Mouse (Mus musculus): ENCODE measurements around the gene Gpalpp1. TPM values are rescaled to one million over a fixed set of nuclear protein-coding genes. Genes with fewer than 3 reads are reported as not detected.

Gpalpp1 gene
- total and polyA plus RNA-seq, 3 experiments: 18.3 to 18.9 TPM; not detected in 1

DNA sequence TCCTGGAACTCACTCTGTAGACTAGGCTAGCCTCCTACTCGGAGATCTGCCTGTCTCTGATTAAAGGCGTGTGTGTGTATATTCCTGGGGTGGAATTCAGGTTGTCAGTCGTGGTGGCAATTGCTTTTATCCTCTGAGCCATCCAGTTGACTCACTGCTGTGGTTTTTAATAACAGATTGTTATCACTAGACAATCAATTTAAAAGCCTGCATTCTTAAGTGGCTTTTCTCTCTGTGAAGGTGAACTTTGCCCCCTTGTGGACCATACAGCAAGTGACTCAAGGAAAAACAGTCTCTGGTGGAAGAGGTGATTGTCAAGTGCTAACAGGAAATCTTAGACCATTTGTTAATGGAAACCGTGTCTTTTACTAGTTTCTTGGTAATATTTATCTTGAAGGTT is 8.4 kb upstream of the Gpalpp1 start:
- peaks cover 7 to 23% of the 10 kb centered on the region in 2 experiments for H3K36me3 ChIP-seq (ENCODE audit: control insufficient read depth in 1 of 2, insufficient read depth in 2 of 2, low read length in 2 of 2)
- DNase-seq (ENCODE audit: low read depth, low spot score): peak; percentile 51

DNA sequence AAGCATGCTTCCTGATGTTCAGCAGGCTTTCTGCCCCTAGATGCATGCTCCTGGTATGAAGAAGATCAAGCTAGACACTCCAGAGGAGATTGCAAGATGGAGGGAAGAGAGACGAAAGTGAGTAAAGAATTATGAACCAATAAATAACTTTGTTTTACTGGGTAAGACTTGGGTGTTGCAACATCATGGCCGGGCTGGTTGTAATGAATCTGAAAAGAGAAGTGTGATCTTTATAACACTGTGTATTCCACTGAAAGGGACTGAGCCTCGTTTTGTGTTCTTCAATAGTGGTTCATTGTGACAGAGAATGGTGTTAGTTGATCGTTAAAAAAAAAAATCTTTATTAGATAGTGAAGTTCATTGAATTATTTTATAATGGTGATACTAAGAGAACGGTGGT is 5.2 kb upstream of the Gpalpp1 start:
- DNase-seq (ENCODE audit: low read depth, low spot score): no peak
- TF ChIP-seq CHD1 (IDR thresholded peaks at IDR 0.05; ENCODE audit: low read depth, low read length): no peak
- TF ChIP-seq ZMIZ1 (IDR thresholded peaks at IDR 0.05; ENCODE audit: low read depth, low read length): no peak
- TF ChIP-seq ETS1 (IDR thresholded peaks at IDR 0.05; ENCODE audit: low read depth, low read length): no peak
- no peak for TF ChIP-seq MEF2A (IDR thresholded peaks at IDR 0.05; ENCODE audit: extremely low read depth, insufficient replicate concordance, low read depth, low read length, poor library complexity, severe bottlenecking)
- no peak for TF ChIP-seq MAX (IDR thresholded peaks at IDR 0.05; ENCODE audit: low read length)
- no peak for TF ChIP-seq E2F4 (IDR thresholded peaks at IDR 0.05; ENCODE audit: borderline replicate concordance, low read depth, low read length)
- no peak for TF ChIP-seq HCFC1 (IDR thresholded peaks at IDR 0.05; ENCODE audit: low read depth, low read length)
- TF ChIP-seq CHD2 (IDR thresholded peaks at IDR 0.05; ENCODE audit: low read length): no peak
- TF ChIP-seq CTCF (IDR thresholded peaks at IDR 0.05 in 2 of 3, conservative IDR thresholded peaks at IDR 0.05 in 1 of 3; ENCODE audit: control insufficient read depth in 1 of 3, insufficient read depth in 1 of 3, low read depth in 2 of 3, low read length in 3 of 3, poor library complexity in 1 of 3, severe bottlenecking in 1 of 3): no peak
- no peak for TF ChIP-seq USF2 (IDR thresholded peaks at IDR 0.05; ENCODE audit: borderline replicate concordance in 1 of 2, insufficient read depth in 1 of 2, low read depth in 1 of 2, low read length in 2 of 2)
- TF ChIP-seq NRF1 (IDR thresholded peaks at IDR 0.05; ENCODE audit: insufficient read depth, low read depth, low read length, poor library complexity, severe bottlenecking): no peak
- TF ChIP-seq POLR2AphosphoS5 (IDR thresholded peaks at IDR 0.05; ENCODE audit: borderline replicate concordance, low read depth, low read length): no peak
- peaks cover 15 to 18% of the 10 kb centered on the region in 2 experiments for H3K36me3 ChIP-seq (ENCODE audit: control insufficient read depth in 1 of 2, insufficient read depth in 2 of 2, low read length in 2 of 2)
- no peak overlapping the region for H3K27ac ChIP-seq (ENCODE audit: control insufficient read depth, low read depth, low read length)
- peaks cover 0 to 8% of the 10 kb centered on the region in 2 experiments; a peak in 3 of 4 replicates for H3K4me1 ChIP-seq (ENCODE audit: control insufficient read depth in 1 of 2, insufficient read depth in 2 of 2, low read length in 2 of 2)
- no peaks in the 10 kb centered on the region for H3K9me3 ChIP-seq (replicated peaks; ENCODE audit: insufficient read depth, low read length)
- no peaks in the 10 kb centered on the region for H3K27me3 ChIP-seq (ENCODE audit: control insufficient read depth in 1 of 2, insufficient read depth in 2 of 2, low read length in 2 of 2)
- no peak overlapping the region for H3K9ac ChIP-seq (ENCODE audit: control insufficient read depth, low read depth, low read length, poor library complexity, severe bottlenecking)
- peaks cover 22% of the 10 kb centered on the region for H3K79me2 ChIP-seq (ENCODE audit: control insufficient read depth, insufficient read depth, low read length, poor library complexity)
- H3K4me3 ChIP-seq (ENCODE audit: control insufficient read depth in 1 of 2, insufficient read depth in 1 of 2, low read depth in 2 of 2, low read length in 2 of 2): no peak overlapping the region

More for the DNA sequence above, 8.4 kb upstream of the Gpalpp1 start:
- Histone ChIP-seq H3K27me3 (ENCODE audit: control insufficient read depth in 1 of 2, insufficient read depth in 2 of 2, low read length in 2 of 2) (no peaks in the 10 kb centered on the region), H3K9ac (ENCODE audit: control insufficient read depth, low read depth, low read length, poor library complexity, severe bottlenecking) (no peak overlapping the region), H3K4me3 (ENCODE audit: control insufficient read depth in 1 of 2, insufficient read depth in 1 of 2, low read depth in 2 of 2, low read length in 2 of 2) (no peak overlapping the region), H3K4me1 (ENCODE audit: control insufficient read depth in 1 of 2, insufficient read depth in 2 of 2, low read length in 2 of 2) (0 out of 4 replicates have a peak, but pooled peaks cover 0 to 2% of the 10 kb centered on the region in 2 experiments), H3K27ac (ENCODE audit: control insufficient read depth, low read depth, low read length) (no peak overlapping the region), H3K79me2 (ENCODE audit: control insufficient read depth, insufficient read depth, low read length, poor library complexity) (peaks cover 7% of the 10 kb centered on the region), H3K9me3 (replicated peaks; ENCODE audit: insufficient read depth, low read length) (no peaks in the 10 kb centered on the region)
- TF ChIP-seq RAD21 (IDR thresholded peaks at IDR 0.05; ENCODE audit: low read depth, low read length) (peak; percentile 16), EP300 (IDR thresholded peaks at IDR 0.05; ENCODE audit: low read depth in 1 of 2, low read length in 2 of 2) (peak in 1 of 2 experiments; percentile 17; a peak in 1 of 4 replicates), ZKSCAN1 (IDR thresholded peaks at IDR 0.05; ENCODE audit: low read depth, low read length) (no peak), SMC3 (IDR thresholded peaks at IDR 0.05; ENCODE audit: low read depth, low read length) (peak; percentile 37; the same call in 1 of the 2 replicates), GATA1 (IDR thresholded peaks at IDR 0.05; ENCODE audit: low read depth, low read length) (peak; percentile 36; the same call in 1 of the 2 replicates), GABPA (IDR thresholded peaks at IDR 0.05; ENCODE audit: low read depth, low read length) (no peak), CTCF (IDR thresholded peaks at IDR 0.05 in 2 of 3, conservative IDR thresholded peaks at IDR 0.05 in 1 of 3; ENCODE audit: control insufficient read depth in 1 of 3, insufficient read depth in 1 of 3, low read depth in 2 of 3, low read length in 3 of 3, poor library complexity in 1 of 3, severe bottlenecking in 1 of 3) (peak in 2 of 3 experiments; percentile 21 to 45; a peak in 4 of 6 replicates), ZC3H11A (IDR thresholded peaks at IDR 0.05; ENCODE audit: low read depth, low read length) (0 out of 2 replicates have a peak, but pooled peaks have one; percentile 13), MYB (IDR thresholded peaks at IDR 0.05; ENCODE audit: low read depth, low read length) (no peak)
